Mouse (Mus musculus) ES-E14 (cell line): ENCODE data around the gene Ednra.

Experiments
- CHD2 ChIP-seq: IDR thresholded peaks from 2 replicates; pipeline ENCODE4 v1.6.1; 2014; ENCODE audit warnings: mild to moderate bottlenecking, low read depth, low read length, inconsistent platforms
- HCFC1 ChIP-seq: IDR thresholded peaks from 2 replicates; pipeline ENCODE4 v1.6.1; 2012; ENCODE audit warnings: low read length, inconsistent platforms, borderline replicate concordance; ENCODE audit not compliant: insufficient read depth
- MAFK ChIP-seq: IDR thresholded peaks from 2 replicates; pipeline ENCODE4 v1.6.1; 2014; ENCODE audit warnings: mild to moderate bottlenecking, low read depth, low read length, inconsistent platforms; ENCODE audit not compliant: insufficient read depth
- ZC3H11A ChIP-seq: IDR thresholded peaks from 2 replicates; pipeline ENCODE4 v1.6.1; 2012; ENCODE audit warnings: low read depth, mild to moderate bottlenecking, inconsistent platforms, low read length, borderline replicate concordance

DNA sequence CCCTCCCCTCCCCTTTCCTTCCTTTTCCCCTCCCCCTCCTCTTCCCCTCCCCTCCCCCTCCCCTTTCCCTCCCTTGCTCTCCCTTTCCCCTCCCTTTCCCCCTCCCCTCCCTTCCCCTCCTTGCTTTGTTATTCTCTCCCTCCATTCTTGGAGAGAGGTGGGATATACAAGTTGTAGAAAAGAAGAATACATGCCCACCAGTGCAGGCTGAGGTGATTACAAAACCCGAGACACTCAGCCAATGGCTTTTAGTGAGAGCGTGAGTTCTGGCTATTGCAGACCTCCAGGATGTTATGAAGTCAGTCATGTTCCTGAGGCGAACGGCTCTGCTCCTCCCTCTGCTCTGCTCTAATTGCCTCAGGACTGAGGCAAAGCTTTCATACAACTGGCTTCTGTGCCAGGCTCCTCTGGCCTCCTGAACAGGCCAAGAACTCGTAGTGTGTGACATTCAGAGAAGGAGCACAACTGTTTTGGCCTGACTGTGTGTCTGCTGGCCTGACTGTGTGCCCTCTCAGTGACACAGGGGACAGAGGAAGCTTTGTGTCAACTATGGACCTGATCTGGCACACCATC lies 28.7 kb downstream of the Ednra start:
- TF ChIP-seq HCFC1 (no peak), ZC3H11A (no peak), CHD2 (no peak), MAFK (no peak)
